Mouse (Mus musculus) G1E-ER4 (cell line): ENCODE results near the gene Tcte1. TPM values are rescaled to one million over a fixed set of nuclear protein-coding genes. Genes with fewer than 3 reads are reported as not detected.

ENCODE experiments used
- GATA1 ChIP-seq: IDR thresholded peaks from one replicate; pipeline ENCODE4 v1.8.0; 2012; ENCODE audit warnings: low read length, inconsistent platforms
- polyA plus RNA-seq: library from polyadenylated mRNA; stranded (reverse); fragments of >175 nt; gene quantifications from 2 replicates; pipeline ENCODE4 v1.2.3, GENCODE M21; 2012

The Tcte1 gene
- polyA plus RNA-seq, 1 experiment: not detected

DNA sequence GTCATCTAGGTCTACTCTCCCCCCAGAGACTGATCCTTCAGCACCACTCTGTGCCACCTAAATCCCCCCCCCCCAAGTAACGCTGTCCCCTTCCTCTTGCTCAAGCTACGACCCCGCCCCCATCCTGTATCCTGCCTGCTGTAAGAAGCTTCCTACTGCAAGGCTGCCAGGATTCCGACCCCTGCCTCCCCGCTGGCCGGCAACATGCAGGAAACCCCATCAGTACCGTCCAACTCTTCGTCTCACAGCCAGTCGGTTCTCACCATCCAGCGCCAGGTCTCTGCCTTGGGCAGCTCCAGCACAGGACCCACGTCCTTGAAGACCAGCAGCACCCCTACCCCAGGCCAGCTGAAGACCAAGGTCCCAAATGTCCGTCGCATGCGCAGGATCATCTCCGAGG lies 9.7 kb downstream of the Tcte1 start:
- no peak for TF ChIP-seq GATA1

DNA sequence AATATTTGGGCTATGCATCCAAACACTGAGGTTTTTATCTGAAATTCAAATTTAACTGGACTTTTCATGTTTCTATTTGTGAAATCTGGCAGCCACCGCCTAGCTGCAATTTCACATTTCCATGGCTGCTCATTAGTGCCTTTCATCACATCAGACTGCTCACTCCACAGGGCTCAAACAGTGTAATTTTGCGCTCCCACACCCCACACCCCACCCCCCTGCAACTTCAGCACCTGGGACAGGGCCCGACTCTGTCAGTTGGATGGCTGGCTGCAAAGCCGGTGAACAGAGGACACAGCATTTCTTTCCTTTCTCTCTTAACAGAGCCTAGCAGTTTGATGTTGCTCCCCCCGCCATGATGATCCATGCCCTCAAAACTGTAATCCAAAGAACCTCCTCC lies 13.0 kb downstream of the Tcte1 start:
- no peak for TF ChIP-seq GATA1

DNA sequence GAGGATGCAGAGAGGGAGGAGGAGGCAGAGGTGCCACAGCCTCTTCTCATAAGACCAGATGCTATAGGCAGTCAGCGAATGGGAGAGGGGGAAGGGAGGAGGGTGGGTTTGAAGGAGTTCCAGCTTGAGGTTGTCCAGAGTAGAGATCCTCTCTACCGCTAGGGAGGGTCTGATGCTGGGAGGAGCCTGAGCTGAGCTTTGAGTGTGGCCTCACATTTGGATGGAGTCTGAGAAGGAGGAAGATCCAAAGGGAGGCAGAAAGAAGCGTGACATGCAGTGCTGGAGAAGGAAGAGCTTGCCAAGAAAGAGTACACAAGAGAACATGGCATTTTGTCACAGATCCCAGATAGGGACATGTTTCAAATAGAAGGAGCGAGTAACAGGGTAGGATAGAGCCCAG lies 15.2 kb downstream of the Tcte1 start:
- no peak for TF ChIP-seq GATA1

DNA sequence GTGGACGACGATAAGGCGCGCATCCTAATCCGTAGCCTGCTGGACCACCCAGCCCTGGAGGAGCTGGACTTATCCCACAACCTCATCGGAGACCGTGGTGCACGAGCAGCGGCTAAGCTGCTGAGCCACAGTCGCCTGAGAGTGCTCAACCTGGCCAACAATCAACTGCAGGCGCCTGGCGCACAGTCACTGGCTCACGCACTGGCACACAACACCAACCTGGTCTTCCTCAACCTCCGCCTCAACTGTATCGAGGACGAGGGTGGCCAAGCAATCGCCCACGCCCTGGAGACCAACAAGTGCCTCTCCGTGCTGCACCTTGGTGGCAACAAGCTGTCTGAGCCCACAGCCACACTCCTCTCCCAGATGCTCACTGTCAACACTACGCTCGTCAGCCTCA lies 16.4 kb downstream of the Tcte1 start:
- no peak for TF ChIP-seq GATA1

DNA sequence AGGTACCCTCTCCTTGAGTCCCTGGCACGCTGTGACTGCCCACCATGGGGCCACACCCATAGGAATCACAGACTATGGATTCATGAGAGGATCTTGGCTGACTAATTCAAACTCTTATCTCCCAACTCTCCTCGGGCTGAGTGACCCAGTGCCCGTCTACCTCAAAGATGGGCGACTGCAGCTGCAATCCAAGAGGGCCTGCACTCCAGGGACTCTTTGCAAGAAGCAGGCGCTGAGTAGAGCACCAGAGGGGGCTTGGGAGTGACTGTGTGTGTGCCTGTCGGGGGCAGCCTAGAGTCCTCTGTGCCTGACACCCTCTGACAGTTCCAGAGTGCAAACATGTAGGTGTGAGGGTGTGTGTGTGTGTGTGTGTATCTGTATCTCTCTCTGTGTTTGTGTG lies 18.9 kb downstream of the Tcte1 start:
- TF ChIP-seq GATA1: no peak

DNA sequence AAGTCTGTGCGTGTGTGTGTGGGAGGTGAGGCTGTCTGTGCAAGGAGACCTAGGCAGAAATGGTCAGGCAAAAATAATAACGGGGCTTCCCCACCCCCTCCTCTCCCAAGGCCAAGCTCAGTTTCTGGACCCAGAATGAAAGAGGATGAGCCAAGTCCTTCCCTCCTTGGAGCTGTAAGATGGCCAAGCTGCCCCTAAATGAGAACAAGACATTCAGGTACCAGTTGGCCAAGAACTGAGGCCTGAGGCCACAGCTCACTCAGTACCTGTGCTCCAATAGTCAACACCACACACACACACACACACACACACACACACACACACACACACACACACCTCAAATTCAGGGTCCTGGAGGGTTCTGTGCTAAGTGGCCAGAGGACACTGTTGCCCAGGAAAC lies 19.5 kb downstream of the Tcte1 start:
- no peak for TF ChIP-seq GATA1

DNA sequence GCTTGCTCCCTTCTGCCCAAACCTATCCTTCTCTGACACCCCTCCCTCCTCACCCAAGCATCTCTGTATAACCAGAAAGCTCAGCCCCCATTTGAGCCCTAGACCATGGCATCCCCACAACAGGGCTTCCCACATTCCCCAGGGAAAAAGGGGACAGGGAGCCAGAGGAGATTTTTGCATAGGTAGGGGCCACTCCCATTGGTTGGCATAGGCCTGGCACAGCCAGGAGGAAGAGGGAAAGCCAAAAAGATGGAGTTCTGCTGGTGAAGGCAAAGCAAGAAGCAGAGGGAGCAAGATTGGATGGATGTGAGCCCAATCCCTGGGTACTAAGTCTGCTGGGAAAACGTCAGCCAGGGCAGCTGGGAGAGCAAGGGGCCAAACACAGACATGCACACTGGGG lies 19.9 kb downstream of the Tcte1 start:
- TF ChIP-seq GATA1: no peak

DNA sequence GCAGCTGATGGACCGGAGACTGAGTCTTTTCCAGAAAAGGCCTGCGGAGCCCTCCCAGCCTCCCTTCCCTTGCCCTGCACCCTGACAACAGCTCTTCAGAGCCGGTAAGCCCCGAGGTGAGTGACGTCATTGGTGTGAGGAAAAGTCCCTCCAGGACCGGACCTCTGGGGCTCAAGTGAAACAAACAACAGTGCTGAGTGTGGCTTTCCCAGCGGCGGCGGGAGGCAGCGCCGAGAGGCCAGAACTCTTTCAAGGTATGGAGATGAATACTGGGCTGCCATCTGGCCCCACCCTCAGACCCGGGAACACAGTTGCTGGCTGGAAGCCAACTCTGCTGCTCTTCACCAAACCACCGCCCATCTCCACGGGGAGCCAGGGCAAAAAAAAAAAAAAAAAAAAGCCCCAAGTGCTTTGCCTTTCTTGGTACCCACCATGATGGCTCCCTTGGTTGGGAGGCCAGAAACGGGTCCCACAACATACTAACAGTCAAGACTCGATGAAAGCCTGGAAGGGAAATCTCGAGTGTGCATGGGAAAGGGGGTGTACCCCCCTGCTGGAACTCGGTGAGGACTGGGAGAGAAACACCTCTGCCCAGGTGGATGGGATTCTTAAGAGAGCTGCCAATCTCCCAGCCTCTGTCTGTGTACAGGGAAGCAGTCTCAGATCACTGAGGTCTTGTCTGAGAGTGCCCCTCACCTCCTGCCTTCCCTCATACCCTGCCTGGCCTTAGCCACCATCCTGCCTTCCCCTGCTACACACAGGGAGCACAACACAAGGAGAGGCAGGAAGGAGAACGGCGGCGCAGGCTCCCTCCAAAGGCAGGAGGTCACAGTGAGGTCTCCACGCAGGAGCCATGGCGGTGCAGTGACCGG lies 21.0 kb downstream of the Tcte1 start:
- TF ChIP-seq GATA1: no peak

DNA sequence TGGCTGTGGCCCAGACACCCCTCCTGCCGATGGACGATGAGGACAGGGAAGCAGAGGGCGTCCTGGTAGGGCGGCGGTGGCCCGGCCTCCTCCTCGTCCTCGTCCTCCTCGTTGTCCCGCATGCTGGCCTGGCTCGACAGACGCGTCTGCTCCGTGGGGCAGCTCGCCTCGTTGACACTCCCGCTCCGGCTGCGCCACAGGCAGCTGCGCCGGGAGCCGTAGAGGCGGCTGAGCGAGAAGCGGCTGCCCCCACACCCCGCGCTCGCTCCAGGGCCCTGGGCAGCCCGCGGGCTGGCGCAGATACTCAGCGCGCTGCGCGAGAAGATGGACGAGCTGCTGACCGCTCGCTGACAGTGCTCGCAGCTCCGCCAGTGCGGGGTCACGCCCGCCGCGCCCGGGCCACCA lies 21.6 kb downstream of the Tcte1 start:
- no peak for TF ChIP-seq GATA1

DNA sequence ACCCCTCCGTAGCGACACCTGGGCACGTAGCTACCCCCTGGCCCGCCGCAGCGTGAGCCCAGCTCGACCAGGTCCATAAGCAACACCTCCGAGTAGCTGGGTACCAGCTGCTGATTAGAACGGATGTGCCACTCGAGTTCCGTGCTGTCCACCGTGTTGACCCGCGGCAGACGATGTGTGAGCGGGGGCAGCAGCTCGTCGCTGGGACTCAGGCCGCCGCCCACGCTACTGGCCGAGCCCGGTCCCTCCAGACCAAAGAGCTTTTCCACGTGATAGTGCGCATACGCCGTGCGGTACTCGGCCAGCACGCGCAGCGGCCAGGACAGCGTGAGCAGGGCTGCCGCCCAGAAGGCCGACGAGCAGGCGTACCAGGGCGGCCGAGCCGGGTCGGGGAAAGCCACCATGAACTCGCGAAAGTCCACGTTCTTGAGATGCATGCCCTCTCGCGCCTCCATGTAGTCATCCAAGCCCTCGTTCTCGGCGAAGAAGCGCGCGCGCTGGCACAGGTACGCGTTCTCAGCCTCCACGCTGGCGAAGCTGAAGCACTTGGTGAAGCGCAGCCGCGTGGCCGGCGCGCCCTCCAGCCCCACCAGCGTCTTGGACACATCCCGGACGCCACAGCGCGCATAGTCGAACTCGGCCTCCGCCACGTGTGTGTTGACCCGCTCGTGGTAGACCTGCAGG lies 22.2 kb downstream of the Tcte1 start:
- no peak for TF ChIP-seq GATA1

DNA sequence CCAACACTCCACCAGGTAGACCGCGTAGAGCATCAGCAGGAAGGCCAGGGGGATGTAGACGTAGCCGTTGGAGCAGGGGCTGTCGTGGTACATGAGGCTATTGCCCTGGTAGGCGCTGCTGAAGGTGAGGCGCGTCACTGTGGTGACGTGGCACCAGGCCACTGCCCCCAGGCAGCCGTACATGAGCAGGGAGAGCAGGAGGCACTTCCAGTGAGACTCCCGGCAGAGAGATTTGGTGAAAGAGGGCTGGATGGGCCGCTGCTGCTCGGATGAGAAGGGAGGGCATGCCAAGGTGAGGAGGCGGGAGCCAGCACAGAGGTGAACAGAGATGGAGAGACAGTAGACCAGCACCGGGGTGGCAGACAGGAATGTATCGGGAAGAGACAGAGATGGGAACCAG lies 23.7 kb downstream of the Tcte1 start:
- no peak for TF ChIP-seq GATA1

DNA sequence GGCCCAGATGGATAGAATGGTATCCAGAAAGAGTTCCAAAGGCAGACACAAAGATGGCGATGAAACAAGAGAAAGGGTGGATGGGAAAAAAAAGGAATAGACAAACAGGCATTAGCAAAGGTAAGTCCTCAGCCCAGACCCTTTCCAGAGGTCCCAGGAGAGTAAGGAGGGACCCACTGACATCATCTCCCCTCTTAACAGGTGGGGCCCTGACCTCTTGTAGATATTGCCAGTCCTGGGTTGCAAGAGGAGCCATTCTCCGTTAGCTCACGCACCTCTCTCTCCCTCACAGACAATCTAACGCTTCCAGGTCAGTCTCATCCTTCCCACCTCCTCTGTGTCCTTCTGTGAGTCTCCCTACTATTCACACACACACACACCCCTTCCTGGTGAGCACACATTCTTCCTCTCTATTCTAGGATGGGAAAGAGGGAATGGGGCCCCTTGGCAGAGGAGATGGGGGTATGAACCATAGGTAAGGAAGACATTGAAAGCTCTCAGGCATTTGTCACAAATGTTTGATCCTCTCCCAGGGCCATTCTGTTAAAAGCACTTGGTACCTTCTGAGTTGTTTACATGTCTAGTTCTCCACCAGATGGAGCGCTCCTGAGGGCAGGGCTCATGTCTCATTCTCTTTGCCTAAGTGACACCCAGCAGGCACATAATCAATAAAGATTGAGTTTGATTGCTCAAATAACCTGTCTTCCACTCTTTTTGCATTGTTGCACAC lies 24.4 kb downstream of the Tcte1 start:
- no peak for TF ChIP-seq GATA1

DNA sequence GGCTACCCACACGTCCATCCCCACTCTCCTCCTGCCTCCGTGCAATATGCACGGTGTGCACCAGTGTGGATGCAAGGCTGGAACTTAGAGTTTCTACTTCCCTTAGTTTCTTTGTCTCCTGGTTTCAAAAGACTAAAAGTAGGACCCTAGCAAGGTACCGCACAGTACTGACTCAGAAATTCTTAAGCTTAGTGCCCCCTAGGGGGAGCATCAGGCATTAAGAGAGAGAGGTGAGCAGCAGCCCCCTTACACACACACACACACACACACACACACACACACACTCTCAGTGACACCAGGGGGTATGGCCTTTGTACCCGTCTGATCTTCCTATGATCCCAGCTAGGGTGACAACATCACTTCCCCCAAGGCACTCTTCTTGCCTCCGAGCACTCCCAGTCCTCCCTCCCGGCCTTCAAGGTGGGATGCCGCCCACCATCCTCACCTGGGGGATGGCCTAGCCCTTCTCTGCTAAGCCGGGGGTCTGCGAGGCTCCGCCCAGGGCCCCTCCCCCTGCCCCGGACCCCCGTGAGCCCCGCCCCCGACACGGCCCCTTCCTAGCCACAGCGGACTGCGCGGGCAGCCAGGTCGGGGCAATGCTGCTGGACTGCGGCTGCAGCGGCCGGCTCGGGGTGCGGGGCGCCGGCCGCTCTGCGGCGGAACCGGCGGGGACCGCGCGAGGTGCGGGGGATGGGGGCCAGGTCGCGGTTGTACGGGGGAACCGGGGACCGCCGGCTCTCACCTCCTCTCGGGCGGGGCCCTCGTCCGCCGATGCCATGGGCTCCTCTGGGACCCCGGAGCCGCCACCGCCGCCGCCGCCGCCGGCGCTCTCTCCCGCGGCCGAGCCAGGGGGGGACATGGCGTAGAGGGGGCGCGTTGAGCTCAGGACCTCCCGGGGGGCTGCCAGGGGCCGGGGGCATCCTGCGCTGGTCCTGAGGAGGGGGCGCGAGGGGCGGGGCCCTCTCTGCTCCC lies 25.6 kb downstream of the Tcte1 start:
- no peak for TF ChIP-seq GATA1

DNA sequence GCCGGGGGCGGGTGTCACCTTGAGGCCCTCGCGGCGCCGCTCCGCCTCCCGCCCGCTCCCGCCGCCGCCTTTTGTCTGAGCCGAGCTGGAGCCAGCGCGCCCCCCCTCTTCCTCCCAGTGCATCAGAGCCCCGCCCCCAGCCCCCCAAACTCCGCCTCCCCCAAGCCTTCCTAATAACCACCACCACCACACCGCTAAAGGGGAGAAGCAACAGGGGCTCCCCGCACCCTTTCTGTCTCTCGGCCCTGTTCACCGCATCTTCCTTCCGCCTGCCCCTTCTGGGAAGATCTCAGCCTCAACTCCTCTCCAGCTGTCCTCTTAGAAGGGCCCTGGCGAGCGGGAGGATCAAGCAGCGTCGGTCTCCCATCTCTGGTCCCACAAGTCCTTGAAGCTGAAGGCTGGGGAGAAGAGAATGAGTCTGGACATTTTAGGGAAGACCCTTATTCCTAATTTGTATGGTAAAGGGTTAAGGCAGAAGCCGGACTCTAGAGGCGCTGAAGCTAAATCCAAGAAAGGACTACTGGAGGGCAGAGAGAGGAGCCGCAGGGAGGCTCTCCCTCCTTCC lies 26.5 kb downstream of the Tcte1 start, which contains the start of gene Tmem151b:
Tmem151b (minus strand) TSS at position 61 of the 565 bp plus-strand sequence.
- no peak for TF ChIP-seq GATA1

DNA sequence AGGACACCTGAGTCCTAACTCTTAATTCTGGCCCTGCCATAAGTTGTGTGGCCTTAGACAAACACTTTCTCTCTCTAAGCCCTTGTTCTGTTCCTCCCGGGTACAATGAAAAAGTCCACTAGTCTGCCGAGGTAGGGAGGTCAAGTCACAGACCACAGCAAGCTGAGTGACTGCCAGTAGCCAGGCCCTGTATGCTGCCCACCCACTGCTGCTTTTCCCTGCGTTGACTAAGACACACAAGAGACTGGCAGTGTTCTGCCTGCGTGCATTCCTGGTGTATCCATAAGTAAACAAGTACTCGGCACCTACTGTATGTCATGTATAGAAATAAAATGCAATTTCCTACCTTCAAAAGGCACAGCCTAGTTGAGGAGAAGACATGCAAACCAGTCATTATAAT lies 27.0 kb downstream of the Tcte1 start:
- no peak for TF ChIP-seq GATA1
